8 mouse cellular contexts compared by ENCODE assay signal in genomic region chr5:74641000-74641399, GRCm38 (mm10).
DNase-seq lines count a peak whose midpoint lies in the region; ATAC-seq and TF ChIP-seq lines count a peak whose summit lies in the region.

No protein-coding gene starts in this region.

- no peaks in the 10 kb centered on the region for H3K4me1 ChIP-seq in midbrain, embryonic 14.5 days (ENCODE audit: control insufficient read depth, insufficient read depth, low read length)
- H3K4me1 ChIP-seq in midbrain, embryonic 13.5 days (replicated peaks) = no peaks in the 10 kb centered on the region
- H3K4me1 ChIP-seq in cerebellum, adult 2 months (ENCODE audit: control insufficient read depth, insufficient read depth, low read length) = no peaks in the 10 kb centered on the region
- H3K4me1 ChIP-seq in intestine, postnatal 0 days (replicated peaks; ENCODE audit: control insufficient read depth, insufficient read depth, low read length) = no peaks in the 10 kb centered on the region

- no peak overlapping the region for H3K9ac ChIP-seq in midbrain, embryonic 14.5 days (replicated peaks; ENCODE audit: low read length)
- no peak overlapping the region for H3K9ac ChIP-seq in midbrain, embryonic 13.5 days (replicated peaks)
- no peak overlapping the region for H3K9ac ChIP-seq in intestine, postnatal 0 days (ENCODE audit: low read depth, low read length)

- peak; percentile 17; the same call in 1 of the 2 replicates for TF ChIP-seq CTCF in cerebellum, adult 2 months (IDR thresholded peaks at IDR 0.05; ENCODE audit: borderline replicate concordance, insufficient read depth, low read depth, low read length)
- peak; percentile 75 for TF ChIP-seq CTCF in intestine, postnatal 0 days (IDR thresholded peaks at IDR 0.05; ENCODE audit: low read depth)

- no peak overlapping the region for H3K27ac ChIP-seq in midbrain, embryonic 14.5 days (replicated peaks; ENCODE audit: low read depth, low read length)
- H3K27ac ChIP-seq in midbrain, embryonic 13.5 days = no peak overlapping the region
- no peak overlapping the region for H3K27ac ChIP-seq in cerebellum, adult 2 months (ENCODE audit: insufficient read depth, low read length)
- no peak overlapping the region for H3K27ac ChIP-seq in intestine, postnatal 0 days (ENCODE audit: low read depth, low read length)

- H3K4me2 ChIP-seq in midbrain, embryonic 14.5 days (ENCODE audit: low read length) = no peak overlapping the region
- no peak overlapping the region for H3K4me2 ChIP-seq in midbrain, embryonic 13.5 days (replicated peaks)
- no peak overlapping the region for H3K4me2 ChIP-seq in intestine, postnatal 0 days (replicated peaks; ENCODE audit: low read depth)

- H3K27me3 ChIP-seq in midbrain, embryonic 14.5 days (ENCODE audit: control insufficient read depth, insufficient read depth, low read length) = no peaks in the 10 kb centered on the region
- no peaks in the 10 kb centered on the region for H3K27me3 ChIP-seq in midbrain, embryonic 13.5 days
- H3K27me3 ChIP-seq in cerebellum, adult 2 months (ENCODE audit: control insufficient read depth, insufficient read depth, low read length) = no peaks in the 10 kb centered on the region
- no peaks in the 10 kb centered on the region for H3K27me3 ChIP-seq in intestine, postnatal 0 days (replicated peaks; ENCODE audit: control insufficient read depth, insufficient read depth, low read length)

- WGBS in midbrain, embryonic 14.5 days = 47% methylated on average over 6 of the region's 6 CpGs
- WGBS in midbrain, embryonic 13.5 days = 58% methylated on average over 6 of the region's 6 CpGs
- WGBS in cerebellum, adult 2 months = 39% methylated on average over 6 of the region's 6 CpGs
- WGBS in intestine, postnatal 0 days = 62% methylated on average over 6 of the region's 6 CpGs

- DNase-seq in cerebellum, adult 11-12 months = peak; percentile 45
- no peak for DNase-seq in cerebellum, adult 11 months
- peak; percentile 46 for DNase-seq in midbrain, embryonic 14.5 days
- DNase-seq in cerebellum, adult 2 months = peak; percentile 34 to 47
- DNase-seq in lung, postnatal 14 days = peak; percentile 39
- no peak for DNase-seq in spleen, adult 12 weeks (ENCODE audit: low spot score)

- H3K36me3 ChIP-seq in midbrain, embryonic 14.5 days (ENCODE audit: control insufficient read depth, insufficient read depth, low read length) = no peaks in the 10 kb centered on the region
- no peaks in the 10 kb centered on the region for H3K36me3 ChIP-seq in midbrain, embryonic 13.5 days
- H3K36me3 ChIP-seq in intestine, postnatal 0 days (ENCODE audit: control insufficient read depth, insufficient read depth) = no peaks in the 10 kb centered on the region

- no peak for ATAC-seq in midbrain, embryonic 14.5 days (ENCODE audit: low FRiP score, low TSS enrichment)
- no peak for ATAC-seq in midbrain, embryonic 13.5 days
- no peak for ATAC-seq in intestine, postnatal 0 days

- no peaks in the 10 kb centered on the region for H3K9me3 ChIP-seq in midbrain, embryonic 14.5 days (ENCODE audit: control insufficient read depth, low read length)
- H3K9me3 ChIP-seq in midbrain, embryonic 13.5 days = no peaks in the 10 kb centered on the region
- no peaks in the 10 kb centered on the region for H3K9me3 ChIP-seq in intestine, postnatal 0 days (ENCODE audit: control insufficient read depth)

- no peak for TF ChIP-seq POLR2A in cerebellum, adult 2 months (IDR thresholded peaks at IDR 0.05; ENCODE audit: borderline replicate concordance, insufficient read depth, low read length)

- no peak overlapping the region for H3K4me3 ChIP-seq in midbrain, embryonic 14.5 days (replicated peaks; ENCODE audit: low read depth, low read length)
- no peak overlapping the region for H3K4me3 ChIP-seq in midbrain, embryonic 13.5 days (replicated peaks)
- no peak overlapping the region for H3K4me3 ChIP-seq in cerebellum, adult 2 months (replicated peaks; ENCODE audit: insufficient read depth, low read depth, low read length)
- no peak overlapping the region for H3K4me3 ChIP-seq in intestine, postnatal 0 days (ENCODE audit: low read depth, low read length)

Comparison
In these comparisons a context has a peak if more than half of its experiments do, and no peak if none do; other contexts are left out.
1. DNase-seq: peak in cerebellum, adult 11-12 months (single experiment), midbrain, embryonic 14.5 days (single experiment), cerebellum, adult 2 months (2 of 2) and lung, postnatal 14 days (single experiment); none in cerebellum, adult 11 months (single experiment) and spleen, adult 12 weeks (single experiment).